Mouse (Mus musculus) CD8-positive naive resting alpha-beta T cell, adult 2 months (primary cell): ENCODE measurements around the gene Ptger1.

Experiments used
- DNase-seq, 2 experiments: peaks; one replicate each; pipeline ENCODE4 v3.0.0; 2022; ENCODE audit warnings: low read depth in 2 of 2, low spot score in 2 of 2

Gene Ptger1

DNA sequence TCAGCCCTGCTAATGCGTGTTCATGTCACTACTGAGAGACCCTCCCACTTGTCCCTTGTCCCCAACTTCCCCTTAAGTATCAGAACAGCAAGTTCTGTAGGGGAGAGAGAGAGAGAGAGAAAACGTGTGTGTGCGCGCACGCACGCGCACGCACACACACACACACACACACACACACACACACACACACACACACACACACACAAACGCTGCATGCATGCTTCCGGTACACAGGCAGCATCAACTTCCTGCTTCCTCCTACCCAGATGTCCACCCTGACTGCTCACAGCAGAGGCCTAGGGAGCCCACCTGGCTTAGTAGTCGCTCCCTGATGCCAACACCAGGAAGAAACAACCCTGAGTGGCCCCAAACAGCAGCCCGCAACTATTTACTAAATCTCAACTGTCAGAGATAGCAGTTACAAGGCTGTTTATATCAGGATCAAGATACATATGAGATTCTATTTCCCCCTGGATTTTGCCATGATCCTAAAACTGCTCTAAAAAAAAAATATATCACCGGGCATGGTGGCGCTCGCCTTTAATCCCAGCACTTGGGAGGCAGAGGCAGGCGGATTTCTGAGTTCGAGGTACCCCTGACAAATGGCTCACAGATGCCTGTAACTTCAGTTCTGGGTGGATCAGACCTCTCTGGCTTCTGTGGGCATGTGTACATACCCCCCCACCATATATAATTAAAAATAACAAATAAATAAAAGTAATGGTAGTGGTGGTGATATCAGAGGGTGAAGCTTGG lies 29.1 kb downstream of the Ptger1 start:
- DNase-seq = peak in 1 of 2 experiments; percentile 44

GRCm38 (mm10) chr8:83697374-83698220 lies 31.1 kb downstream of the Ptger1 start:
- peak in 1 of 2 experiments; percentile 6 for DNase-seq

GRCm38 (mm10) chr8:83698291-83698660 lies 31.8 kb downstream of the Ptger1 start:
- peak; percentile 63 to 69 for DNase-seq

DNA sequence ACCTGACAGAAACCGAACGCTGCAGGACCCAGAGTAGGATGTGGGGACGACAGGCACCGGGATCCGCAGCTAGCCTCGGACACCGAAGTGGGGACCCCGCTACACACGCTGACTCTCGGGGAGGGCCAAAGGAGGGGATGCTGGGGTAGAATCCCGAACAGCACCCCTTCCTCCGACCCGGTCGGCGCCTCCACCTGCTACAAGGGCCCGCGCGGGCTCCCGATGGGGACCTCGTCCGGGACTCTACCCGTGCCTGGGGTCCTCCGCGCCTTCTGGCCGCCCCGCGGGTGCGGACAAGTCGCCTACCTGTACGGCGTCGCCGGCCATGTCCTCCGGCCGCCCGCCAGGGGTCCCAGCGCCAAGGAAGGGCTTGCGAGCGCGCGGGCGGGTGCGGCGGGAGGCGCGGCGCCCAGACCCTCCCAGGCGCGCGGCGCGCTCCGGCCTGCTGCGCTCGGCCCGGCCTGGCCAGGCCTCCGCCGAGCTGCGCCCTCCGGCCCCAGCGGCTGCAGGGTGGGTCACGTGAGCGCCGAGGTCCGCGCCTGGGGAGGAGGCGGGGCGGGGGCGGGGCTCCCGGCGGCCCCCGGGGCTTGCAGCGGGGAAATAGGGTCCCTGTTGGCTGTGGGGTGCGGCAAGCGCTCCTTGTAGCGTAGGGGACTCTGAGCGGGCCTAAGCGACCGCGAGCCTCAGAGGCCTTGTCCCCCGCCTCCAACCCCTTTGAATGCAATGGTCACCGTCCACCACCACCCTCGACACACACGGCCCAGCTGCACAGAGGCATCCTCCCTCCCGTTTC lies 32.4 kb downstream of the Ptger1 start, which contains the start of gene Pkn1:
Pkn1 (minus strand) TSS at position 519 of the 793 bp plus-strand sequence.
- no peak for DNase-seq

- DNase-seq = peak in 1 of 2 experiments; percentile 32
Measured at GRCm38 (mm10) chr8:83699566-83699965, 33.1 kb downstream of the Ptger1 start.

DNA sequence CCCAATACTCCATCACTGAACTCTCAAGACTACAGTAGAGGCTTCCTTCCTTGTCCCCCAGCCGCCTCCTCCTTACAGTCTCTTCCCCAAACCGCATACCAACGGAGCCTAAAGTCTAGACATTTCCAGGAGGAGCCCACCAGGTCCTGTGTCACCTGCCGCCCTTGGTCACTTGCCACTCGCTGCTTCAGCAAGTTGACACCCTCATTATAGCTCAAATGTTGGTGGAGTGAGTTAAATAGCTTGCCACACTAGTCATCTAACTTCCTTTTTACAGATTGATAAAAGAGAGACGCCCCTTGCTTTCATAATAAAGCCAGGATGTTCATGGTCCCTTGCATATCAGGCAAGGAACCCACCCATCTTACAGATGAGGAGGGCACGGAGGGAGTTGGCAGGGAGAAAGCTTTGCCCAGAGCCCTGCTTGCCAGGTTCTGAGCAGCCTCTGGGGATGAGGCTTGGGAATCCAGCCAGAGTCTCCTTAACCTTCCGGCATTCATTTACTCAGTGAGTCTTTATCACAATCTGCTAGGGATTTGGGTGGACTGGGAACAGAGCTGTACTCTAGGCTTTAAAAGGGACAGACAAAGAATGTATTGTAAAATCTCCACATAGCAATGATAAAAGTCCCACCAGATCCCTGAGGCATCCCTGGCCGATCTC lies 34.1 kb downstream of the Ptger1 start:
- no peak for DNase-seq

DNA sequence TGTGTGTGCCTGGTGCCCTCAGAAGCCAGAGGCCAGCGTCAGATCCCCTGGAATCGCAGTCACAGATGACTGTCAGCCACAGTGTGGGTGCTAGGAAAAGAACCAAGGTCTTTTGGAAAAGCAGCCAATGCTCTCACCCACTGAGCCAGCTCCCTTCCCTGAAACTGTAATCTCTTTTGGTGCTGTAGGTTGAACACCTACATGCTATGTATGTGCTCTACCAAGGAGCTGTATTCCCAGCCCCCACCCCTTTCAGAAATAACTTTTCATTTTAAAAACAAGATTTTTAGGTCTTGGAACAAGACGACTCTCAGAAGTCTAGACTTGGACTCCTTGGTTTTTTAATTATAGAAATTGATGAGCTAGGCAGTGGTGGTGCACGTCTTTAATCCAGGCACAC lies 36.9 kb downstream of the Ptger1 start:
- no peak for DNase-seq

GRCm38 (mm10) chr8:83706411-83706810 lies 39.9 kb downstream of the Ptger1 start:
- no peak for DNase-seq

GRCm38 (mm10) chr8:83707554-83707953 lies 41.1 kb downstream of the Ptger1 start:
- no peak for DNase-seq

DNA sequence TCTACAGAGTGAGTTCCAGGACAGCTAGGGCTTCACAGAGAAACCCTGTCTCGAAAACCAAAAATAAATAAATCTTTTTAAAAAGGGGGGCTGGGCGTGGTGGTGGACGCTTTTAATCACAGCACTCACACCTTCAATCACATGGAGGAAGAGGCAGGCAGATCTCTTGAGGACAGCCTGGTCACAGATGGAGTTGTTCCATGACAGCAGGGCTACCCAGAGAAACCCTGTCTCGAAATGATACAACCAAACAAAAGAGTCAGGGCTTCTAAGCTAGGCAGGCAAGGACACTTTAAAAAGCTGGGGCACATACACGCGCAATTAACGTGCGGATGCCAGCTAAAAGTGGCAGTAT lies 48.2 kb downstream of the Ptger1 start:
- no peak for DNase-seq

GRCm38 (mm10) chr8:83715031-83715690 lies 48.7 kb downstream of the Ptger1 start, which contains the start of gene Ddx39:
Gene Ddx39 (plus strand): TSS chr8:83715177.
- peak; percentile 94 to 98 for DNase-seq

GRCm38 (mm10) chr8:83715771-83716170 lies 49.3 kb downstream of the Ptger1 start:
- DNase-seq = no peak

GRCm38 (mm10) chr8:83716563-83716962 lies 50.1 kb downstream of the Ptger1 start:
- DNase-seq = no peak

GRCm38 (mm10) chr8:83719048-83719447 lies 52.6 kb downstream of the Ptger1 start:
- DNase-seq = no peak

DNA sequence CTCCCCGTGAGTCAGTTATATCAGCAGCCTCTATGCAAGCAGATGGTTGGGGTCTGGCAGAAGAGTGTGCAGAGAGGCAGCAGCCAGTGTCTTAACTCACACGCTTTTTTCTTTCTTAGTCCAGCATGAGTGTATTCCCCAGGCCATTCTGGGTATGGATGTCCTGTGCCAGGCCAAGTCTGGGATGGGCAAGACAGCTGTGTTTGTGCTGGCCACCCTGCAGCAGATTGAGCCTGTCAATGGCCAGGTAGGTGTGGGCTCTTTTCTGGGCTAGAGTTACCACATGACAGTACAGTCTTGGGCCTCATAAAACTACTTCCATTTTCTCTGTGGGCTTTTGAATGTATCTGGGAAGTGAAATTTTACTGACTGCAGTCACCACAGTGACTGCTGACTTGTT lies 53.2 kb downstream of the Ptger1 start:
- DNase-seq = no peak

GRCm38 (mm10) chr8:83721405-83722025 lies 55.0 kb downstream of the Ptger1 start:
- DNase-seq = no peak
